Mouse (Mus musculus): ENCODE results near the gene Uhrf1bp1. TPM values are rescaled to one million over a fixed set of nuclear protein-coding genes. Genes with fewer than 3 reads are reported as not detected.

Uhrf1bp1 gene
- polyA plus RNA-seq, 1 experiment from 2014 or later: 7.8 TPM

DNA sequence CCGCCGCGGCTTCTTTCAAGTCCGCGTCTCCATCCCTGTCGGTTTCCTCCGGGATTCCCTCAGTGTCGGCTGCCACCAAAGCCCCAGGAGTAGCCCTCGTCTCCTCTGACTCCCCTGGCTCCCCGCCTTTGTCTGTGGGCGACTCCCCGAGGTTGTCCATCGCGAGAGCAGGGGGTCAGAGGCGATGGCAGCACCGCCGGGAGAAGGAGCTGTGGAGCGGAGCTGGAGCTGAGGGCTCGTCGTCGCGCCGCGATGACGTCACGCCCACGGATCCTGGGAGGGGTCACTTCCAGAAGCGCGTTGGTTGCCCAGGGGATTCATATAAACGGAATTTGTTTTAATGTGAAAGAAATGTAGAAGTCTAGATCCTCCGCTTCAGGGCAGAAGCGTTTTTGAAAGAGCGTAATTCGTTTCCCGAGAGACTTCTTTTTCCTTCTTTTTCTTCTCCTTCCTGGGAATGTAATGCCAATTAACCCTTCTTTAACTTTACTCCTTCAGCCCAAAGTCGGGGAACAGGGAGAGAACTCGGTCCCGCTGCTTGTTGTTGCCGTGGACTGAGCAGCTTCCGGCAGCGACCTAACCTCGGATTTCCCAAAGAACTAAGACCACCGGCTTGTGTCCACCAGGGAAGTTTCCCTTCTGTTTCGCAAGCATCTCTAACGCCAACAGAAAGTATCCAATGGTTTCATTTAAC lies 51.4 kb downstream of the Uhrf1bp1 start:
- no peaks in the 10 kb centered on the region for H3K27me3 ChIP-seq (replicated peaks)
- WGBS: under 1% methylated on average over 45 of the region's 45 CpGs
- H3K4me1 ChIP-seq: peaks cover 24% of the 10 kb centered on the region
- H3K9ac ChIP-seq: peak overlapping the region; percentile 84
- no peak overlapping the region for H3K27ac ChIP-seq
- peak overlapping the region; percentile 92 for H3K4me3 ChIP-seq
- H3K4me2 ChIP-seq (replicated peaks): peak overlapping the region; percentile 85
- H3K36me3 ChIP-seq: peaks cover 16% of the 10 kb centered on the region
- peak; percentile 28; the same call in 1 of the 2 replicates for ATAC-seq (ENCODE audit: low FRiP score, low read depth)
- H3K9me3 ChIP-seq: no peaks in the 10 kb centered on the region

DNA sequence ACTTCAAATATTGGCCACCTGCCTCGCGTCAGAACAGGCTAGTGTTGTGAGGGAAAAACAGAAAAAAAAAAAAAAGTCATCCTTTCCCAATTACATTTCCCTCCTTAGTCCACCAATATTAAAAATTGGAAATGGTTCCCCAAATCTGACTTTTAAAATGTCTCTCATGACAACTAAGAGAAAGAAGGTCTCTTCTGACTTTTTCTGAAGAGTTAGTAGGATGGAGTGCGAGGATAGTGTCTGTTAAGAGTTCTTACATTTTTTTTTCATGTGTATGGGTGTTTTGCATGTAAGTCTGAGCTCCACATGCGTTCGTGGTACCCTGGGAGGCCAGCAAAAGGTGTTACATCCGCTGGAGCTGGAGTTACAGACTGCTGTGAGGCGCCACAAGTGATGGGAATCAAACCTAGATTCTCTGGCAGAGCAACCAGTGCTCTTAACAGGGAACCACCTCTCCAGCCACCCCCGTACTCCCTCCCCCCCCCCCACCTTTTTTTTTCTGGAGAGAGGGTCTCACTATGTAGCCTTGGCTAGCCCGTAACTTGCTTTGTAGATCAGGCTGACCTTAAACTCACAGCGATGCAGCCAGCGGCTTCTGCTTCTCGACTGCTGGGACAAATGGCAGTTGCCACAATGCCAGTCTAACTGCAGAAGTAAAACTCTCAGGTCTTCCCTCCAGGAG lies 52.1 kb downstream of the Uhrf1bp1 start:
- H3K9ac ChIP-seq: peak overlapping the region; percentile 84
- no peaks in the 10 kb centered on the region for H3K9me3 ChIP-seq
- H3K27me3 ChIP-seq (replicated peaks): no peaks in the 10 kb centered on the region
- peaks cover 11% of the 10 kb centered on the region for H3K36me3 ChIP-seq
- H3K4me2 ChIP-seq (replicated peaks): peak overlapping the region; percentile 85
- ATAC-seq (ENCODE audit: low FRiP score, low read depth): no peak; the same call in 1 of the 2 replicates
- H3K4me1 ChIP-seq: peaks cover 24% of the 10 kb centered on the region
- WGBS: under 1% methylated on average over 12 of the region's 12 CpGs
- 0 out of 2 replicates have a peak overlapping the region, but pooled peaks have one; percentile 67 for H3K27ac ChIP-seq
- H3K4me3 ChIP-seq: peak overlapping the region; percentile 92

DNA sequence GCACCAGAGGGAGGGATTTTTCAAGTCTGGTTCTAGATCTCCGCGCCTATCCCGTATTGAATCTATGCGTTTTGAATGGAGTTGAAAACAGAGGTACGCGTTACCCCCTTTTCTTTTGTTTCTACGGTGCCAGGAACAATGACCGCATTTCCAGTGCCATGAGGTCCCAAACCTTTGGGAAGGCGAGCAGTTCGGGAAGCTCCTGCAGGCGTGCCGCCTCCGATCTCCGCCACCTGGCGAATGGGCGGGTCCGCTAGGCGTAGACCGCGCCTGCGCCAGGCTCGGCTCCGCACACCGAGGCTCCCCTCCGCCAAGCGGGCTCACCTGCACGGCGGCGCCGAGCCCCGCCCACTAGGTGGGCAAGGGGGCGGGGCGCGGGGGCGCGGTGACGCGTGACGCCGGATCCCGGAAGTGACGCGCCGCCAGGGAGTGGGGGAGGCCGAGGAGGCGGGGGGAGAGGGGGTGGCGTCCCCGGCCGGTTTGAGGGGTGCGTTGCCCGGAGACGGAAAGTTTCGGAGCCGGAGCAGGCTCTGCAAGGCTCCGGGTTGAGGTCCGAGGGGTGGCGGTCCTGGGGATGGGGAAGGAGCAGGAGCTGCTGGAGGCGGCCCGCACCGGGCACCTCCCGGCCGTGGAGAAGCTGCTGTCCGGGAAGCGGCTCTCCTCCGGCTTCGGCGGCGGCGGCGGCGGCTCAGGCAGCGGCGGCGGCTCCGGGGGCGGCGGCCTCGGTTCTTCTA lies 52.8 kb downstream of the Uhrf1bp1 start, which contains the start of gene Anks1:
TSS of gene Anks1 (plus strand) at position 419 of the 734 bp plus-strand sequence.
- Histone ChIP-seq H3K9me3 (no peaks in the 10 kb centered on the region), H3K9ac (peak within 1 kb of the TSS; percentile 84), H3K27me3 (replicated peaks) (no peaks in the 10 kb centered on the region), H3K4me3 (peak within 1 kb of the TSS; percentile 92), H3K27ac (peak within 1 kb of the TSS; percentile 67; the same call in 1 of the 2 replicates), H3K4me1 (peaks cover 24% of the 10 kb centered on the region), H3K4me2 (replicated peaks) (peak within 1 kb of the TSS; percentile 85), H3K36me3 (peaks cover 11% of the 10 kb centered on the region; the same call in 1 of the 2 replicates)
- under 1% methylated on average over 77 of the region's 78 CpGs for WGBS
- peak; percentile 83 for ATAC-seq (ENCODE audit: low FRiP score, low read depth)

DNA sequence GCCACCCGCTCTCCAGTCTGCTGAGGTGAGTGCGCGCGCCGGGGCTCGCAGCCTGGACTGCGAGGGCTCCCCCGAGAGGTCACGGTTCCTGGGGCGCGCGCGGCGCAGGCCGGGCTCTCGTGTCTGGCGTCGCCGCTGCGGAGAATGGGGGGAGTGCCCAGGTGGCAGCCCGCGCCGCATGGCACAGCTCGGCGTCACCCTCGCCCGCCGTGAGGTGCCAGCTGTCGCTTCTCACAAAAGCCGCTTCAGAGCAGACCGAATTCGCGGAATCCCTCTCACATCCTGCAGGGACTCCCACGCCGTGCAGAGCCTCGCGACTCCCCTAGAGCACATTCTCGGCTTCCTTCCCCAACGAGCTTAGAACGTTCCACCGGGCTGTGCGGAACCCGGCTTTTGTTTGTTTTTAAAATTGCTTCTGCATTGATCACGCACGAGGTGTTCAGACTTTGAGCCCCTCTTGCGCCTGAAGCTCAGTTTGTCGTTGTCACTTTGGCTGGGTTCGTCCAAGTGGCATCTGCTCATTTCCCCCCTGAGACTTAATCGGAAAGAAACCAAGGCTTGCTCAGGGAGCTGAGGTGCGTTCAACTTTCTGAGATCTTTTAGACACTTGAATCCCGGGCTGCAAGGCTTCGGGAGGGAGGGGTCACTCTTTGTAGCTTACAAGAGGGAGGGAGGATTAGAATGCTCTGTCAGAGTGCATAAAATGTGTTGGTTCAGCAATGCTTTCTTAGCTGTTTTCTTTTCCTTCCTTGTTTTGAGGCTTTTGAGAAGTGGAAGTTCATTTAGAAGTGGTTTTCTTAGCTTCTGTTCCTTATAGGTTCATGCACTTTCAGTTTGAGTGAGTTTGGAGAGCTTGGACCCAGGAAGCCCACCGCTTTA lies 53.6 kb downstream of the Uhrf1bp1 start, which contains the start of gene Taf11:
TSS of gene Taf11 (minus strand) at position 223 of the 879 bp plus-strand sequence.
- Histone ChIP-seq H3K4me2 (replicated peaks) (peak within 1 kb of the TSS; percentile 85), H3K9me3 (no peaks in the 10 kb centered on the region), H3K9ac (peak within 1 kb of the TSS; percentile 84), H3K27me3 (replicated peaks) (no peaks in the 10 kb centered on the region), H3K4me3 (peak within 1 kb of the TSS; percentile 92), H3K27ac (peak within 1 kb of the TSS; percentile 67; the same call in 1 of the 2 replicates), H3K36me3 (peaks cover 9% of the 10 kb centered on the region; the same call in 1 of the 2 replicates), H3K4me1 (peaks cover 24% of the 10 kb centered on the region)
- ATAC-seq (ENCODE audit: low FRiP score, low read depth): peak; percentile 73
- 2% methylated on average over 53 of the region's 53 CpGs for WGBS

GRCm38 (mm10) chr17:27911371-27911770 lies 55.1 kb downstream of the Uhrf1bp1 start:
- no peak for ATAC-seq (ENCODE audit: low FRiP score, low read depth)
- H3K4me2 ChIP-seq (replicated peaks): no peak overlapping the region
- WGBS: 87% methylated on average over 7 of the region's 7 CpGs
- no peak overlapping the region for H3K9ac ChIP-seq
- no peaks in the 10 kb centered on the region for H3K27me3 ChIP-seq (replicated peaks)
- no peaks in the 10 kb centered on the region for H3K9me3 ChIP-seq
- peaks cover 21% of the 10 kb centered on the region for H3K4me1 ChIP-seq
- peaks cover 7% of the 10 kb centered on the region; the same call in 1 of the 2 replicates for H3K36me3 ChIP-seq
- no peak overlapping the region for H3K27ac ChIP-seq
- H3K4me3 ChIP-seq: no peak overlapping the region

GRCm38 (mm10) chr17:27914742-27915141 lies 58.5 kb downstream of the Uhrf1bp1 start:
- Histone ChIP-seq H3K27me3 (replicated peaks) (no peaks in the 10 kb centered on the region), H3K4me1 (peaks cover 9% of the 10 kb centered on the region), H3K4me2 (replicated peaks) (no peak overlapping the region), H3K27ac (no peak overlapping the region), H3K9me3 (no peaks in the 10 kb centered on the region), H3K9ac (no peak overlapping the region), H3K36me3 (peaks cover 7% of the 10 kb centered on the region; the same call in 1 of the 2 replicates), H3K4me3 (no peak overlapping the region)
- no peak for ATAC-seq (ENCODE audit: low FRiP score, low read depth)
- 88% methylated on average over 4 of the region's 4 CpGs for WGBS

DNA sequence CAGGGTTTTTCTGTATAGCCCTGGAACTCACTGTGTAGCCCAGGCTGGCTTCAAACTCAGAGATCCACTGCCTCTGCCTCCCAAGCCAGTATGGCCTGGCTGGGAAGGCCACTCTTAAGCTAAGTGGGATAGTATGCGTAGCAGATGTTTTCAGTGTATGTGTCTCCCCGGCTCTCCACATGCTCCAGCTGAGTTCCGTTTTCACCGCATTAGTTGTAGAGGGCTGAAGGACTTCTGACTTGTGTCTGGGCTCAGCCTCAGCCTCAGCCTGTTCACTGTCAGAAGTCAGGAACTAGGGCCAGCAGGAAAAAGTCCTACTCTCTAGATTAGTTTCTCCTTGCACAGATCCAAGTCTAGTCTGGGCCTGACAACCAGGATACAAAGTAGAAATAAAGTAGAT lies 60.1 kb downstream of the Uhrf1bp1 start:
- no peak overlapping the region for H3K27ac ChIP-seq
- no peaks in the 10 kb centered on the region for H3K27me3 ChIP-seq (replicated peaks)
- H3K36me3 ChIP-seq: peaks cover 7% of the 10 kb centered on the region; the same call in 1 of the 2 replicates
- H3K4me1 ChIP-seq: no peaks in the 10 kb centered on the region
- WGBS: 81% methylated on average over 4 of the region's 4 CpGs
- no peak overlapping the region for H3K9ac ChIP-seq
- no peaks in the 10 kb centered on the region for H3K9me3 ChIP-seq
- no peak overlapping the region for H3K4me3 ChIP-seq
- no peak for ATAC-seq (ENCODE audit: low FRiP score, low read depth)
- H3K4me2 ChIP-seq (replicated peaks): no peak overlapping the region

GRCm38 (mm10) chr17:27920676-27921075 lies 64.4 kb downstream of the Uhrf1bp1 start:
- no peaks in the 10 kb centered on the region for H3K36me3 ChIP-seq
- H3K4me2 ChIP-seq (replicated peaks): no peak overlapping the region
- no peaks in the 10 kb centered on the region for H3K9me3 ChIP-seq
- no peak overlapping the region for H3K4me3 ChIP-seq
- no peaks in the 10 kb centered on the region for H3K27me3 ChIP-seq (replicated peaks)
- no peak for ATAC-seq (ENCODE audit: low FRiP score, low read depth)
- H3K4me1 ChIP-seq: no peaks in the 10 kb centered on the region
- 82% methylated on average over 4 of the region's 4 CpGs for WGBS
- H3K27ac ChIP-seq: no peak overlapping the region
- H3K9ac ChIP-seq: no peak overlapping the region

GRCm38 (mm10) chr17:27922174-27922712 lies 66.0 kb downstream of the Uhrf1bp1 start:
- ATAC-seq (ENCODE audit: low FRiP score, low read depth): no peak
- H3K9me3 ChIP-seq: no peaks in the 10 kb centered on the region

DNA sequence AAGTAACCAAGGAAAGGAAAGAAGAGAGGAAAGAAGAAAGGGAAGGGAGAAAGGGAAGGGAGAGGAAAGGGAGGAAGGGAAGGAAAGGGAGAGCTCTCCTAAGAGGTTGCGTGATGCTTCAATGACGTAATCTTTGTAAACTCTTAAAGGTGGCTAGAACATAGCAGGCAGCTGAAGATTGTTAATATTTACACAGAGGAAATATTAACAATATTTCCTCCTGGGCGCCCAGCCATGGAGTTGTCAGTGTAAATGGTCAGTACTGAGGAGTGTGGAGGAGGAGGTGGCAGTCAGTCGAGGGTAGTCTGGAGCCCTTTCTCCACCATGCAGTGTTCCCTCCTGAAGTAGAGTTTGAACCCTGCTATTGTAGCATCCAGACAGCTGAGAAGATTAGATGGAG lies 68.8 kb downstream of the Uhrf1bp1 start:
- Histone ChIP-seq H3K4me3 (no peak overlapping the region), H3K27ac (no peak overlapping the region), H3K9me3 (no peaks in the 10 kb centered on the region), H3K27me3 (replicated peaks) (no peaks in the 10 kb centered on the region), H3K4me2 (replicated peaks) (no peak overlapping the region), H3K4me1 (no peaks in the 10 kb centered on the region), H3K36me3 (no peaks in the 10 kb centered on the region), H3K9ac (no peak overlapping the region)
- ATAC-seq (ENCODE audit: low FRiP score, low read depth): no peak
- WGBS: 96% methylated on average over 4 of the region's 4 CpGs

More at GRCm38 (mm10) chr17:27922174-27922712, 66.0 kb downstream of the Uhrf1bp1 start:
- no peaks in the 10 kb centered on the region for H3K4me1 ChIP-seq
- no peaks in the 10 kb centered on the region for H3K27me3 ChIP-seq (replicated peaks)
- no peak overlapping the region for H3K27ac ChIP-seq
- H3K4me2 ChIP-seq (replicated peaks): no peak overlapping the region
- WGBS: 75% methylated on average over 11 of the region's 11 CpGs
- no peak overlapping the region for H3K4me3 ChIP-seq
- no peaks in the 10 kb centered on the region for H3K36me3 ChIP-seq
- H3K9ac ChIP-seq: no peak overlapping the region

GRCm38 (mm10) chr17:27925504-27925903 lies 69.3 kb downstream of the Uhrf1bp1 start:
- Histone ChIP-seq H3K4me1 (no peaks in the 10 kb centered on the region), H3K4me3 (no peak overlapping the region), H3K4me2 (replicated peaks) (no peak overlapping the region), H3K9ac (no peak overlapping the region), H3K36me3 (no peaks in the 10 kb centered on the region), H3K27me3 (replicated peaks) (no peaks in the 10 kb centered on the region), H3K27ac (no peak overlapping the region), H3K9me3 (no peaks in the 10 kb centered on the region)
- ATAC-seq (ENCODE audit: low FRiP score, low read depth): no peak
- 78% methylated on average over 7 of the region's 7 CpGs for WGBS

Data from neural tube, embryonic 12.5 days (tissue).